Mouse (Mus musculus): ENCODE results near the gene Zfpl1. TPM values are rescaled to one million over a fixed set of nuclear protein-coding genes. Genes with fewer than 3 reads are reported as not detected.
"Not testable (repeated sequence)": the region's sequence is repeated elsewhere in the genome, so short reads cannot be mapped to it uniquely, and the experiment has no call there.

Zfpl1 gene
- polyA plus RNA-seq, 1 experiment from 2014 or later = 80.8 TPM

- no peak for ATAC-seq (replicated peaks)
- no peaks in the 10 kb centered on the region for H3K9me3 ChIP-seq
- peaks cover 56% of the 10 kb centered on the region for H3K36me3 ChIP-seq
- peaks cover 20% of the 10 kb centered on the region for H3K4me1 ChIP-seq
- H3K9ac ChIP-seq (replicated peaks) = no peak overlapping the region
- H3K27me3 ChIP-seq = no peaks in the 10 kb centered on the region
- H3K4me3 ChIP-seq = no peak overlapping the region
- no peak overlapping the region for H3K27ac ChIP-seq (replicated peaks)
- no peak overlapping the region for H3K4me2 ChIP-seq (replicated peaks)
- 89% methylated on average over 11 of the region's 11 CpGs for WGBS
Observed at GRCm38 (mm10) chr19:6048681-6049410, 35.9 kb downstream of the Zfpl1 start.

GRCm38 (mm10) chr19:6047899-6048166, 36.9 kb downstream of the Zfpl1 start:
- no peak for ATAC-seq (replicated peaks)
- Histone ChIP-seq H3K27me3 (no peaks in the 10 kb centered on the region), H3K4me3 (peak overlapping the region; percentile 90), H3K4me2 (replicated peaks) (peak overlapping the region; percentile 89), H3K9me3 (no peaks in the 10 kb centered on the region), H3K36me3 (peaks cover 46% of the 10 kb centered on the region), H3K4me1 (peaks cover 20% of the 10 kb centered on the region), H3K27ac (replicated peaks) (no peak overlapping the region), H3K9ac (replicated peaks) (peak overlapping the region; percentile 86)
- WGBS = 83% methylated on average over 8 of the region's 8 CpGs

- peaks cover 41% of the 10 kb centered on the region for H3K36me3 ChIP-seq
- peaks cover 20% of the 10 kb centered on the region for H3K4me1 ChIP-seq
- H3K27ac ChIP-seq (replicated peaks) = peak overlapping the region; percentile 100
- peak overlapping the region; percentile 86 for H3K9ac ChIP-seq (replicated peaks)
- H3K9me3 ChIP-seq = no peaks in the 10 kb centered on the region
- H3K4me2 ChIP-seq (replicated peaks) = peak overlapping the region; percentile 89
- H3K4me3 ChIP-seq = peak overlapping the region; percentile 90
- ATAC-seq (replicated peaks) = peak; percentile 6
- 2% methylated on average over 42 of the region's 44 CpGs for WGBS
- H3K27me3 ChIP-seq = no peaks in the 10 kb centered on the region
Observed at GRCm38 (mm10) chr19:6047154-6047898, 37.4 kb downstream of the Zfpl1 start.

- WGBS = under 1% methylated on average over 65 of the region's 65 CpGs
Observed at GRCm38 (mm10) chr19:6046294-6047153, 38.2 kb downstream of the Zfpl1 start, which contains the start of gene Syvn1. TSS of gene Syvn1 (plus strand) at chr19:6046576.

GRCm38 (mm10) chr19:6045366-6046293, 39.1 kb downstream of the Zfpl1 start:
- Histone ChIP-seq H3K4me3 (peak overlapping the region; percentile 90), H3K9ac (replicated peaks) (peak overlapping the region; percentile 86), H3K36me3 (peaks cover 24% of the 10 kb centered on the region), H3K4me1 (peaks cover 22% of the 10 kb centered on the region), H3K4me2 (replicated peaks) (peak overlapping the region; percentile 89), H3K9me3 (no peaks in the 10 kb centered on the region), H3K27me3 (no peaks in the 10 kb centered on the region), H3K27ac (replicated peaks) (peak overlapping the region; percentile 100)
- WGBS = 17% methylated on average over 20 of the region's 20 CpGs
- peak; percentile 34 for ATAC-seq (replicated peaks)

More at GRCm38 (mm10) chr19:6046294-6047153, 38.2 kb downstream of the Zfpl1 start, which contains the start of gene Syvn1:
- H3K27ac ChIP-seq (replicated peaks) = peak within 1 kb of the TSS; percentile 100
- peak; percentile 91 for ATAC-seq (replicated peaks)
- H3K4me2 ChIP-seq (replicated peaks) = peak within 1 kb of the TSS; percentile 89
- H3K36me3 ChIP-seq = peaks cover 33% of the 10 kb centered on the region
- H3K4me1 ChIP-seq = peaks cover 22% of the 10 kb centered on the region
- H3K9ac ChIP-seq (replicated peaks) = peak within 1 kb of the TSS; percentile 86
- H3K9me3 ChIP-seq = no peaks in the 10 kb centered on the region
- no peaks in the 10 kb centered on the region for H3K27me3 ChIP-seq
- peak within 1 kb of the TSS; percentile 90 for H3K4me3 ChIP-seq

GRCm38 (mm10) chr19:6044102-6044501, 40.7 kb downstream of the Zfpl1 start:
- H3K36me3 ChIP-seq; ATAC-seq (replicated peaks); H3K4me3 ChIP-seq; H3K27ac ChIP-seq (replicated peaks); H3K4me2 ChIP-seq (replicated peaks); H3K9me3 ChIP-seq; H3K27me3 ChIP-seq; H3K9ac ChIP-seq (replicated peaks): not testable (repeated sequence)
- 61% methylated on average over 4 of the region's 4 CpGs for WGBS
- H3K4me1 ChIP-seq = peaks cover 22% of the 10 kb centered on the region

- no peak for ATAC-seq (replicated peaks)
- H3K9me3 ChIP-seq = no peaks in the 10 kb centered on the region
- H3K4me3 ChIP-seq = no peak overlapping the region
- H3K4me2 ChIP-seq (replicated peaks) = no peak overlapping the region
- 79% methylated on average over 9 of the region's 9 CpGs for WGBS
- peaks cover 11% of the 10 kb centered on the region for H3K4me1 ChIP-seq
- H3K36me3 ChIP-seq = no peaks in the 10 kb centered on the region
- H3K27me3 ChIP-seq = no peaks in the 10 kb centered on the region
- H3K9ac ChIP-seq (replicated peaks) = no peak overlapping the region
- no peak overlapping the region for H3K27ac ChIP-seq (replicated peaks)
Observed at GRCm38 (mm10) chr19:6042293-6042692, 42.5 kb downstream of the Zfpl1 start.

GRCm38 (mm10) chr19:6040002-6040401, 44.8 kb downstream of the Zfpl1 start:
- ATAC-seq (replicated peaks) = no peak
- no peak overlapping the region for H3K9ac ChIP-seq (replicated peaks)
- H3K36me3 ChIP-seq = no peaks in the 10 kb centered on the region
- no peak overlapping the region for H3K4me3 ChIP-seq
- no peak overlapping the region for H3K4me2 ChIP-seq (replicated peaks)
- no peaks in the 10 kb centered on the region for H3K27me3 ChIP-seq
- no peaks in the 10 kb centered on the region for H3K9me3 ChIP-seq
- H3K4me1 ChIP-seq = peaks cover 2% of the 10 kb centered on the region; the same call in 1 of the 2 replicates
- H3K27ac ChIP-seq (replicated peaks) = no peak overlapping the region

- WGBS = 84% methylated on average over 7 of the region's 7 CpGs
Observed at GRCm38 (mm10) chr19:6038326-6038725, 46.4 kb downstream of the Zfpl1 start.

GRCm38 (mm10) chr19:6037695-6038094, 47.1 kb downstream of the Zfpl1 start:
- no peaks in the 10 kb centered on the region for H3K27me3 ChIP-seq
- H3K27ac ChIP-seq (replicated peaks) = no peak overlapping the region
- H3K9me3 ChIP-seq = no peaks in the 10 kb centered on the region
- no peak overlapping the region for H3K4me3 ChIP-seq
- H3K9ac ChIP-seq (replicated peaks) = no peak overlapping the region
- no peak overlapping the region for H3K4me2 ChIP-seq (replicated peaks)
- H3K4me1 ChIP-seq = peaks cover 2% of the 10 kb centered on the region; the same call in 1 of the 2 replicates
- H3K36me3 ChIP-seq = no peaks in the 10 kb centered on the region
- ATAC-seq (replicated peaks) = no peak

More at GRCm38 (mm10) chr19:6038326-6038725, 46.4 kb downstream of the Zfpl1 start:
- no peaks in the 10 kb centered on the region for H3K36me3 ChIP-seq
- H3K9ac ChIP-seq (replicated peaks) = no peak overlapping the region
- H3K27ac ChIP-seq (replicated peaks) = no peak overlapping the region
- no peak overlapping the region for H3K4me2 ChIP-seq (replicated peaks)
- no peaks in the 10 kb centered on the region for H3K27me3 ChIP-seq
- no peak overlapping the region for H3K4me3 ChIP-seq
- no peak for ATAC-seq (replicated peaks)
- no peaks in the 10 kb centered on the region for H3K9me3 ChIP-seq
- H3K4me1 ChIP-seq = peaks cover 2% of the 10 kb centered on the region; the same call in 1 of the 2 replicates

GRCm38 (mm10) chr19:6035966-6036585, 48.7 kb downstream of the Zfpl1 start:
- Histone ChIP-seq H3K9me3 (no peaks in the 10 kb centered on the region), H3K4me3 (no peak overlapping the region), H3K9ac (replicated peaks) (no peak overlapping the region), H3K27ac (replicated peaks) (no peak overlapping the region), H3K36me3 (no peaks in the 10 kb centered on the region), H3K27me3 (no peaks in the 10 kb centered on the region), H3K4me1 (no peaks in the 10 kb centered on the region), H3K4me2 (replicated peaks) (no peak overlapping the region)
- ATAC-seq (replicated peaks) = no peak
- WGBS = 79% methylated on average over 9 of the region's 9 CpGs

Measured in forebrain, embryonic 15.5 days (tissue).